Mouse (Mus musculus) liver, adult 2 months (tissue): ENCODE data around the gene P3h1.

ENCODE experiments used
- CTCF ChIP-seq: fragments of 200-500 bp; IDR thresholded peaks from 2 replicates; pipeline ENCODE4 v1.5.1; 2011; ENCODE audit warnings: low read depth, low read length, control low read depth
- POLR2A ChIP-seq: fragments of 200-500 bp; IDR thresholded peaks from 2 replicates; pipeline ENCODE4 v1.6.1; 2011; ENCODE audit warnings: low read length, control low read depth; ENCODE audit not compliant: insufficient read depth; ENCODE audit errors: extremely low read depth

DNA sequence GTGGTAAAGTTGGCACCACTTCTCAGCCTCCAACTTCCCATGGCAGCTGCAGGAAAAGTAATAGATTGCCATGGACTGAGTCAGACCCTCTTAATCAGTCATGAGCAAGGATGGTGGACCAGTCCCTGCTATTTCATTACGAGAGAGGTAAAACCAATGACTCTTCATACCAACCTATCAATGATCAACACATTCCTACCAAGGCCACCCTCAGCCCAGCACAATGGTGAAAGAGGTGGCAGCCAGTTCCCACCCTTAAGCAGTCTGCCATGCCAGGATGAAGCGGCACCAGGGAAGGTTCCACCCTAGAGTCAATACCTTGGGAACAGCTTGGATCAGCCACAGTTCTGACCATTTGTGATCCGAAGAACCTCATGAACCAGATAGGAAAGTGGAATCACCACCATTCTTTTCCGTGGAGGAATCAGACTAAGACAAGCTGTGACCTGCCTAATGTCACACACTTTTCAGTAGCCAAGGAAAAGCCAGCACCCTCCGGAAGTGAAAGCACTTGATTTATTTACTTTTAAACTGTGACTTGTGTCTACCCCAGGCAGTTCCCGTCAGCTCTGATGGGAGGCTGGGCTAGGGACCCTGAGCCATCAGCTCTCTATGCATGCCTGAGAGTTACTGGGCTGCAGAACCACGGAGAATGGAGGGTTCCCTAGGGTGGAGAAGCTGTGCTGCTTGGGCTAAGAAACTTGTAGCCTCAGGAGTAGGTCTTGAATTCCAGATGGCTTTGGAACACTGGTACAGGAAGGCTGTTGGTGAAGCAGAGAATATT is 19.5 kb downstream of the P3h1 start:
- TF ChIP-seq POLR2A (no peak), CTCF (no peak)
